Mouse (Mus musculus): Measurements from ENCODE around the gene Fxyd2.

- no peak for TF ChIP-seq CTCF (IDR thresholded peaks at IDR 0.05; ENCODE audit: insufficient read depth, low read depth, low read length)
- no peak for TF ChIP-seq POLR2A (IDR thresholded peaks at IDR 0.05; ENCODE audit: insufficient read depth, low read depth, low read length)
These were observed 49.6 kb upstream of the Fxyd2 start for GRCm38 (mm10) chr9:45349851-45350250.
